Mouse (Mus musculus) urinary bladder, adult 18-20 months (tissue): Measurements from ENCODE around the gene Smpdl3a.

Source experiments
- DNase-seq, 2 experiments: peaks; one replicate each; pipeline ENCODE4 v3.0.0; 2022; ENCODE audit warnings: low spot score in 2 of 2, mixed read lengths in 2 of 2

The Smpdl3a gene

DNA sequence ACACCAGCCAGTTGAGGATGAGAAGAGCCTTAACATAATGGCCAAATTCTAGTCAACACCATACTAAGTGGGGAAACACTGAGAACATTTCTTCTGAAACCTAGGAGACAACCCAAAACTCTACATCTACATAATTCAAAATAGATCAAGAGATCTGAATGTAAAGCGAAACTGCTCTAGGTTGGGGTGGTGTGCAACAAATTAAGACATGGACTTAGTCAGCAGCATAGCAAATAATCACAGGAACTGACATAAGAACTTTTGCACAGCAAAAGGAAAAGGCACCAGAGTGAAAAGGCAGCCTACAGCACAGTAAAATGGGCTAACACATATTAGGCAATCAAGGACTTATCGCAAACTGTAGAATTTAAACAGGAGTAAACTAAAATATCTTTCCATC lies 25.1 kb downstream of the Smpdl3a start:
- DNase-seq: no peak

DNA sequence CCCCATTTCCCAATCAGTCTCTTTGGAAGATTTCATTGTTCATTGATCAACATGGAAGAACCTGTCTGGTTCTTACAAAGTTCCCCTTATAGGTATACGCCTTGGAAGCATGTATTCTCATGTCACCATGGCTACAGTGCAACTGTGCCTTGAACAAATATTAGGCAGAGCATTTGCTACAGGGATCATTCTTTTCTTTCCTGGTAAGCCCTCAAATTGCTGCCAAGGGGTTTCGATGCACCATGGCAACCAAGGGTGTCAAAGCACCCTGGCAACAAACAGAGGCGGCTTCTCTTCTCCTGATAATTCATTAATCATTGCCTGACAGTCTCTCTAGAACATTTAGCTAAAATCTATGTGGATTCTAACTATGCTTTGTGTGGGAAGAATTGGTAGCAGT lies 28.3 kb downstream of the Smpdl3a start:
- DNase-seq: no peak

DNA sequence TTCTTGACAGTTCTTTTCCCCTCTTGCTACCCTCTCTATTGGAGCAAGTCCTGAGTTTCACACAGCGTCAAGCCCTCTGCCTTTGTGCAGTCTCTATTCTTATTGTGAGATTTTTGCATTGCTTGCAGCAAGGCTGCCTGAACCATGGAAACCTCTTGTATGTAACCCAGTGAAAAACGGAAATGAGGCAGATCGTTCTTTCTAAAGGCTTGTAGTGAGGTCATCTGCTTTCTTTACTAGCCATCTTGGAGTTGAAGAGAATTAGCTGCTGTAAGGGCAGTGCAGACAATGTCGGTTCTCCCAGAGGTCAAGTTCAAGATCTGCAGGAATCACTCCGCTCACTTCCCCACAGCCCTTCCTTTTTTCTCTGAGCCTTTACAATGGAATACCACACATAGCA lies 34.5 kb downstream of the Smpdl3a start:
- DNase-seq: no peak

DNA sequence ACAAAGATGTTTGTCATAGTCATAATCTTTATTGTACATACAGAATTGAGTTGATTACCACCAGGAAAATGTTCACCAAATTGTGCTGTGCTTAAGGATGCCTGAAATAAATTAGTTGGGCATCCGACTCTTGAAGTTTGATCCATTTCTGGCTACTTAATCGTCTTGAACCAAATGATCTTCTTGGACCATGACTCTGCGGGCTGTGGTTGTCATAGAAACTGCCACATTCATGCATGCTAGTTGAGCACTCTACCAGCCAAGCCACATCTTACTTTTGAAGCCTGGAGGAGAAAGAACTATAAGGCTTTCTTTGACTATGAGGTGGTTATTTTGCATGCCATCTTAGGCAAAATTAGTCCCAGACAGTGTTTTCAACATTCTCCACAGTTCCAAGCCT lies 35.5 kb downstream of the Smpdl3a start:
- DNase-seq: no peak

DNA sequence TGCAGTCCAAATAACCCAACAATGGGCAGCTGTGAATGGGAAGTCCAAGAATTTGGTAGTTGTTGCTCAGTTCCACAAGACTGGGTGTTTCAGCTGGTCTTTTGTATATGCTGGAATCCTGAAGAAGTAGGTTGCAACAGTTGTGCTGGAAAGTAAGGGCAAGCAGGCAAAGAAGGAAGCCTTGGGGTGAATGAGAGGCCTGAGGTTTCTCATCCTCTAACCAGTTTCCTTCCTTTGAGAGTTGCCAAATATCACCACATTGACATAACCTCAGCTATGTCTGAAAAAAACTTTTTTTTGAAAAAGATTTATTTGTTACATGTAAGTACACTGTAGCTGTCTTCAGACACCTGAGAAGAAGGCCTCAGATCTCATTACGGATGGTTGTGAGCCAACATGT lies 41.0 kb downstream of the Smpdl3a start:
- DNase-seq: no peak

DNA sequence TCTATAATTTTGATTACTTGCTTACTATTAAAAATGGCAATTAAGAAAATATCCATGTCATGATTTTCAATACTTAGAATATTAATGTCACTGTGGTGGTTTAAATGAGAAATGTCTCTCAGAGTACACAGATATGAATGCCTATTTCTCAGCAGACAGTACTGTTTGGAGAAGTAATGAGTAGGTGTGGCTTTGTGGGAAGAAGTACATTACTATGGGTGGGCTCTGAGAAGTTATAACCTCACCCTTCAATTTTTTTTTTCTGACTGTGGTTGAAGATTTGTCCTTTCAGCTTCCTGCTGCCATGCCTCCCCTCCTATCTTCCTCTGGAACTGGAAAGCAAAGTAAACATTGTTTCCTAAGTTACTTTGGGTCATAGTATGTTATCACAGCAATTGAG lies 41.8 kb downstream of the Smpdl3a start:
- no peak for DNase-seq

DNA sequence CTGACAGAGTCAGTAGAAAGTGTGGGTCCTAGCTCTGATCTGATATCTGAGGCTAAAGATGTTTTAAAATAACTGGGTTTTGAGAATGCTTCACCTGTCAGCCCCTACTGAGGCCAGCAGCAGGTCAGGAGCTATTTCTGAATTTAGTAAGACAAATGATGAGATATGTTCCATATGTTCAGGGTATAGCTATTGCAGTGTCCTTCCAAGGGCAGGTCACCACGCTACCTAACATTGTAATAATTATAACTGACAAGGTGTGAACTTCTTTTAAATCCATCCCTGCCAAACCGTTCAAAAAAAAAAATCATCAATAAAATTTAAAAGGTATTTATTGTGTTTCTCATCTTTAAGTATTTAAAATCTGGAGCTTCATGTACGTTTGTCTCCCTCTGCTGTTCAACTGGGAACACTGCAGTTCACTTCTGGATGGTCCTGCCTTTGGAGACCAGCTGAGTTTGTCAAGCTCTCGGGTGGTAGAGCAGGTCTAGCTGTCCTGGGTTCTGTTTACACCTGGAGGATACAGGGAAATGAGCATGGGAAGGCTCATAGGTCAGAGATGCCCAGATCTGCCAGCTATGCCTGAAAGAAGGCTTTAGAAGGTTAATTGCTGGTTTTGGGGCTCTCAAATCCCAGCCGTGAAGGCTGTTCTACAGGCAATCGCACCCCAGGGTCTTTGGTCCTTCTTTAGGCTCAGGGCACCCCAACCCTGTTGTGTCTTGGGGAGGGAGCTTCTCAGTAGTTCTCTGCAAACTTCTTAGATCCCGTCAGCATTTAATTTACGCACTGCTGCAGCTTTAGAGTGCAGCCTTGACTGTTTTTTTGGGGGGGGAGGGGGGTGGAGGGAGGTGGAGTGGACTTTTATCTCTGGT lies 47.7 kb downstream of the Smpdl3a start:
- peak; percentile 6 to 20 for DNase-seq

DNA sequence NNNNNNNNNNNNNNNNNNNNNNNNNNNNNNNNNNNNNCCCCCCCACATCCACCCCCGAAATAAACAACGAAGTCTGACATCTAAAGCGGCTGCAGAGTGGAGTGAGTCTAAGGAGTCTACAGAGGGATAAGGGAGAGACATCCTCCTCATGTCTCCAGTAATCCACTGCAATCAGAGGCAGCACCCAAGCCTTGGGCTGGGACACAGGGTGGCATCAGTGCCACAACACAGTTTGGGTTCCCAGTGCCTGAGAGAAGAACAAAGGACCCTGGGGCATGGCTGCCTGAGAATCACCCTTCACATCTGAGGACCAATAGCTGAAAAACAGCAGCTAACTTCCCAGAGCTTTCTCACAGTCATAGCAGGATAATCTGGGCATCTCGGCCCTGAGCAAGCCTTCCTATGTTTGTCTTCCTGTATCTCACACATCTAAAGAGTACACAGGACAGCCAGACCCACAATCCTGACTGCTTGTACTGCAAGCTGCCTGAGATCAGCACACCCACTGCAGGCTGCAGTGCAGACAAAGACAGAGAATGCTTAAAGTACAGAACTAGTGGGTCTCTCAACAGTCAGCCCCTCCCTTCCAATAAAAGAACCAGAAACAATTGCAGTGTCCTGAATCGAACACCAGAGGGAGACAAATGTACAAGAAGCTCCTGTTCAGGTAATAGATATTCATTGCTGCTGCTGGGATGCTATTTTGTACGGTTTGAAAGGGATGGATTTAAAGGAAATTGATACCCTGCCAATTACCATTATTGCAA lies 54.0 kb downstream of the Smpdl3a start:
- DNase-seq: no peak
